Mouse (Mus musculus): ENCODE results near the gene Pes1.

Gene Pes1

GRCm38 (mm10) chr11:3964416-3965172 is 819 bp downstream of the Pes1 start:
- DNase-seq: no peak

DNA sequence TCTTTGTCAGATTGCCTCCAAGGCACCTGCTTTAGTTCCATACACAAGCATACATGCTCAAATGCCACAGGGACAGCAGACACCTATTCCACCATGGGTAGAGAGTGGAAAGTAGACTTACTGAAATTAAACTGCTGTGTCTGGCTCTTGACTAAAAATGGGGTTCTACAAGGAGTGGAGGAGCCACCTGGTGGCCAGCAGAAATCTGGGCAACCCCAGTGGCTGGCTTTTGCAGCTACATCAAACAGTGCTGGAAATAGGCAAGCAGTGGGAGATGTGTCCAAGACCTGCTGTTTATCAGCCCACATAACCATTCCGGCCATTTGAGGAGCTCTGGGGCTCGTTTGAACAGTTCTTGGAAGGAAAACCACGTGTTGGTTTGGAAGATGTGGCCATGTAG is 6.1 kb downstream of the Pes1 start:
- peak; percentile 15 for DNase-seq

DNA sequence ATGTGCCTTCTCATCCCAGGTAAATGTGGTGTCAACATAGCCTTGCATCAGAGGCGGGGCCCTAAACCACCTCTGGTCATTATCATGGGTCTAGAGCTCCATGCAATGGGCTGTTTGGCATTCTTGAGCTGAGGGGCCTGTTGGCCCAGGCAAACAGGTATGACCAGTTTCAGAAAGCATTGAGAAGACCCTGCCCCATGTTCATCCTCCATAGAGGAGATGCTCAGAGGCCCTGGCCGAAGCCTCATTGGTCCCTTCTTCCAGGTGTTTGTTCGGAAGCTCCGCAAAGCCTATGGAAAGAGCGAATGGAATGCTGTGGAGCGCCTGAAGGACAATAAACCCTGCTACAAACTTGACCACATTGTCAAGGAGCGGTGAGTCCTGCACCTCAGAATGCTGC is 6.6 kb downstream of the Pes1 start:
- DNase-seq: no peak

DNA sequence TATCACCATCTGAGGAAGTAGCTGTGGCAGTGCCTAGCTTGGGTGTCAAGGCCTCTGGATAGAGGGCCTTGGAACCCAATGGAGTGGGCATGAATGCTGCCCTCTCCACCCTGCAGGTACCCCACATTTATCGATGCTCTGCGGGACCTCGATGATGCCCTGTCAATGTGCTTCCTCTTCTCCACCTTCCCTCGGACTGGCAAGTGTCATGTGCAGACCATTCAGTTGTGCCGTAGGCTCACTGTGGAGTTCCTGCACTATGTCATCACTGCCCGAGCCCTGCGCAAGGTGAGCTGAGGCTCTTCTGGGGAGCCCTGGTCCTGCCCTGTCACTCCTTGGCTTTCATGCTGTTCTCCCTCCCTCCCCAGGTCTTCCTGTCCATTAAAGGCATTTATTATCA is 9.3 kb downstream of the Pes1 start:
- no peak for DNase-seq

DNA sequence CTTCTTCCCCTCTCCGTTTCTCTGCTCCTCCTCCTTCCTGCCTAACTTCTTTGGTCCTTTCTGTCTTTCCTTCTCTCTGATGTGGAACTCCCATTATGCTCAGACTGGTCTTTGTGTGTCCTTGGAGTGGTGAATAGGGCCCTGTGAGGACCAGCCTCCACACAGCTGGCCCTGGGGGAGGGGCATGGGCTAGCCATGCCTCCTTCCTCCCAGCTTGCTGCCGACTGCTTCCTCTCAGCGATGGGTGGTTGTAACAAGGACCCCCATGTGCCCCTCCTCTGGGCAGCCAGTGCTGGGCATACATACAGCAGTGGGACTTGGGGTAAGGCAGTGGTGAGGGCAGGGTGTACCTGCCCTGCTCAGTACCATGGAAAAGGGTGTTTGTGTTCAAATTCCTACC is 10.5 kb downstream of the Pes1 start:
- no peak for DNase-seq

GRCm38 (mm10) chr11:3976678-3977077 is 12.9 kb downstream of the Pes1 start, which contains the start of gene 4930556J24Rik:
4930556J24Rik (minus strand) TSS chr11:3976778.
- DNase-seq: no peak

- no peak for DNase-seq
Observed at GRCm38 (mm10) chr11:3978421-3978820, 14.6 kb downstream of the Pes1 start.

- no peak for DNase-seq
Observed at GRCm38 (mm10) chr11:3981536-3981935, 17.8 kb downstream of the Pes1 start.

DNA sequence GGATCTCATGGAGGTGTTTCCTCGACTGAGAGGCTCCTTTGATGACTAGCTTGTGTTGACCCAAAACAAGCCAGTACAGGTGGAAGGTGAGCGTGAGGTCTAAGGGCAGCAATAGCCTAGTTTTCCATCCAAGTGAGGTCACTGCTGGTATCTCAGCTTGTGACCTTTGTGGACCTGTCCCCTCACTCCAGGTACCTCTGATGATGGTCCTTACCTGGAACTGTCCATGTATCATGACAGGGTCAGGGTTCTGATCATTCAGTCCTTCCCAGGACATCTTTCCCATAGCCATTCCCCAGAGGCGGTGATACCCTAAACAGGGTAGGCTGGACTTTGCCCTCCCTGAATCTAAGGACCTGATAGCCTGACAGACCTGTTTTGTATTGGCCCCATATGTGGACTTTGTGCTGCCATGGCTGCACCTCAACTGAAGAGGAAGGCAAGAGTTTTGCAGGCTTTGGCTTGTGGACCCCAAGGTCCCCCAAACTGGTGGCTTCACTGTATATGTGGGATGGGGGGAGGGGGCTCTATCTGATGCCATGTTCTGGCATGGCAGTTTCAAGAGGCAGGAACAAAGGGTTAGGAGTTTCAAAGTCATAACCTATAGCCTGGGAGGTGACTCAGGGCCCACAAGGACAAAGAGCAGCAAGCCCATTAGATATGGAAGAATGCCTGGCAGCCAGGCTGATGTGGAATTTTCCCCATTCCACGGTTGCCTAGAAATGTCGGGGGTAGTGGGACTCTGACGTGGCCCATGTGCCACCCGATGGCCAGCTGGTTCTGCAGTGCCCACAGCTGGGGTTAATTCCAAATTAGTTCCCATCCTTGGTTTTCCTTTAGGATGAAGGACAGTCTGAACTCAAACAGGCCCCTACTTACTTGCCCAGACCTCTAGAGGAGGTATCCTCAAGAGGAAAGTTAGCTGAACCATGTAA is 18.8 kb downstream of the Pes1 start:
- no peak for DNase-seq

DNA sequence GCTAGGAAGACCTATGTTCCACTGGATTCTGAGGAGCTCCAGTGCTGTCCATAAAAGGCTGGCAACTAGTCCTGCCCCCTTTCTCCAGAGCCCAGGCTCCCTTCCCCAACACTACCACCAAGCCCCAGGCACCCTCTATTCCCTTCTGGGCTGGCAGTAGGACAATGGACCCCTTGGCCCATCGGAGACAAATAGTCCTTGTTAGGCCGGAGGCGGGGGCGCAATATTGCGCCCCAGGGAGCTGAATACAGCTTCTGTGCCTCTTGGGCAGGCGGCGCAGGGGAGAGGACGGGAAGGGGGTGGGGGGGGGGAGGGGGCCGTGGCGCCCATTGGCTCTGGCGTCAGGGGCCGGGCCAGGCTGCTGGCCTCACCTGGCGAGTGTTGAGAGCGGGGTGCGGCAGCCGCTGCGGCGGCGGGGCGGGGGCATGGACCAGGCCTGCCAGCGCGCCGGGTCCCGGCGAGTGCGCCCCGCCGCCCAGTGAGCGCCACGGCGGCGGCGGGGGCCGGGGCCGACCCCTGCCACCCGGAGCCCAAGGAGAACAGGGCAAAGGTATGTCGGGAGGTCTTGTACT is 19.6 kb downstream of the Pes1 start, which contains the start of gene Gal3st1:
Gene Gal3st1 (plus strand): TSS at position 346 of the 572 bp plus-strand sequence.
- DNase-seq: peak; percentile 56

GRCm38 (mm10) chr11:3983863-3984745 is 20.3 kb downstream of the Pes1 start:
- DNase-seq: no peak

DNA sequence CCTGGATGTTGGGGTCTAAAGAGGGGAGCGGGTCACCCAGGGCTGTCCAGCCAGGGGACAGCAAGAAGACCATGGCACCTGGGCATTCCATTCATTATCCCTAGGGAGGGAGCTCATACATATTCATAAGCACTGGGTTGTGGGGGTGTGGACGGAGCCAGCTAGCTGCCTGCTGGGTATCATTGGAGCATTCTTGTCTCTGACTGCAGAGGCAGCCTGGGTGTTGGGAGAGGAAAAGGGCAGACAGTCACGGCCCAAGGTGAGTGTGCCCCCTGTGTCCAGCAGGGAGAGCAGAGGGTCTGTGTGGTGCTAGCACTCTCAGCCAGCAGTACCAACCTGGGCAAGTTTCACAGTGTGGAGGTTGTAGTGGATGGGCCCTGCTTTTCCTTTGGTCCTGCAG is 26.0 kb downstream of the Pes1 start:
- DNase-seq: no peak

GRCm38 (mm10) chr11:3993132-3993531 is 29.4 kb downstream of the Pes1 start:
- no peak for DNase-seq

GRCm38 (mm10) chr11:3993914-3994313 is 30.1 kb downstream of the Pes1 start:
- DNase-seq: no peak

DNA sequence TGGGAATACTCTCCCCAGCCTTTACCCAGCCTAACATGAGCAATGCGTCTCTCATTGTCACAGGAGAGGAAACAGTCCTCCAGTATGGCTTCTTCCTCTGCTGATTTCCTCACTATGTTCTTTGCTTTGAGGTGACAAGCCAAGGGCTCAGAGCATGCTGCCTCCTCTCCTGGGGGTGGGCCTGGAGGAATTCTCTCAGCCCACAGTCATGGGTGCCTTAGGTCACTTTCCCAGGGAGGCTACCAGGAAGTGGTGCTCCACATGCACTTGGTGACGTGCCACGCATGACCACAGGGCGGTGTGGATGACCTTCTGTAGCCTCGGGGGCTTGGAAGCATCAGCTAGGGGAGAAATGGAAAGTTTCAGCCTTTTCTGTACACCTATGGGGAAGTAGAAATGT is 31.7 kb downstream of the Pes1 start:
- no peak for DNase-seq

DNA sequence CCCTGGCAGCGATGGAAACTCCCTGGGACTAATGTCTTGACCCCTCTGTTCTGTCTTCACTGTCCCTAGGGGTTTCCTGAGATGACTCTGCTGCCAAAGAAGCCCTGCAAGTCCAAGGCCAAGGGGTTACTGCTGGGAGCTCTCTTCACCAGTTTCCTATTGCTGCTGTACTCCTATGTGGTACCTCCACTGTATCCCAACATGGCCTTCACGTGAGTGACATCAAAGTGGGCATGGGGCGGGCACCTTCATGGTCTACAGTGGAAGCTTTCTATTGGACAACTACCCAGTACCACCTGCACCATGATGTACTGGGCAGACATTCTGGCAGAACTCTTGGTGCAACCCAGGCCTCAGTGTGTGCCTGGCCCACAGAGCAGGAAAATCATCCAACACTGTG is 33.1 kb downstream of the Pes1 start:
- DNase-seq: no peak

GRCm38 (mm10) chr11:3997978-3998720 is 34.4 kb downstream of the Pes1 start:
- no peak for DNase-seq

GRCm38 (mm10) chr11:3999547-3999946 is 35.8 kb downstream of the Pes1 start:
- no peak for DNase-seq

GRCm38 (mm10) chr11:4001603-4002002 is 37.8 kb downstream of the Pes1 start:
- peak; percentile 64 for DNase-seq

- DNase-seq: no peak
Observed at GRCm38 (mm10) chr11:4005220-4005805, 41.5 kb downstream of the Pes1 start.

DNA sequence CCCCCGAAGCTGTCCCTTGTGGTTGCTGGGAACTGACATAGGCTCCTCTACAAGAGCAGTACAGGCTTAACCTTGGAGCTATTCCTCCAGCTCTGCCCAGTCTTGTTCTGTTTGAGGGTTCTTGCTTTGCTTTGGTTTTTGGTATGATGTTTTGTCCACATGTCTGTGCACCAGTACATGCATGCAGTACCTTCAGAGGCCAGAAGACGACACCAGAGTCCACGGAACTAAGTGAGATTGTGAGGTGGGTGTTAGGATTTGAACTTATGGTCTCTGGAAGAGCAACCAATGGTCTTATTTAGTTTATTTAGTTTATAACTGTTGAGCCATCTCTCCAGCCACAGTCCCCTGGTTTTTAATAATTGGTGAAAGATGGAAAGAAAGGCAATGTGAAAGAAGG is 42.7 kb downstream of the Pes1 start:
- no peak for DNase-seq

Measured in right cerebral cortex, adult 18-20 months (tissue).